In genomic region chrX:71816401-71816857, GRCm38 (mm10) we compare ENCODE assay signal across 8 mouse cellular contexts. TPM values are rescaled to one million over a fixed set of nuclear protein-coding genes. Genes with fewer than 3 reads are reported as not detected.
DNase-seq lines count a peak whose midpoint lies in the region; ATAC-seq and TF ChIP-seq lines count a peak whose summit lies in the region.

No protein-coding gene starts in this region.

- peaks cover 6% of the 10 kb centered on the region for H3K4me1 ChIP-seq in erythroblast, embryonic 14.5 days (ENCODE audit: control insufficient read depth)
- no peaks in the 10 kb centered on the region for H3K4me1 ChIP-seq in heart, embryonic 12.5 days (replicated peaks)
- H3K4me1 ChIP-seq in kidney, postnatal 0 days (replicated peaks; ENCODE audit: insufficient read depth, low read length): no peaks in the 10 kb centered on the region
- no peaks in the 10 kb centered on the region for H3K4me1 ChIP-seq in liver, embryonic 11.5 days (replicated peaks; ENCODE audit: control insufficient read depth, insufficient read depth, low read length)
- no peaks in the 10 kb centered on the region for H3K4me1 ChIP-seq in stomach, embryonic 14.5 days (ENCODE audit: control insufficient read depth, insufficient read depth, low read length)

- no peaks in the 10 kb centered on the region for H3K36me3 ChIP-seq in C2C12 (ENCODE audit: control insufficient read depth, insufficient read depth)
- peaks cover 2% of the 10 kb centered on the region; the same call in 1 of the 2 replicates for H3K36me3 ChIP-seq in erythroblast, embryonic 14.5 days (ENCODE audit: control insufficient read depth)
- no peaks in the 10 kb centered on the region for H3K36me3 ChIP-seq in heart, embryonic 12.5 days
- H3K36me3 ChIP-seq in kidney, postnatal 0 days (ENCODE audit: insufficient read depth, low read length): no peaks in the 10 kb centered on the region
- no peaks in the 10 kb centered on the region for H3K36me3 ChIP-seq in liver, embryonic 11.5 days (ENCODE audit: control insufficient read depth, insufficient read depth, low read length)
- H3K36me3 ChIP-seq in stomach, embryonic 14.5 days (ENCODE audit: control insufficient read depth, insufficient read depth, low read length): no peaks in the 10 kb centered on the region

- H3K27me3 ChIP-seq in C2C12 (ENCODE audit: control insufficient read depth, insufficient read depth, insufficient read length): no peaks in the 10 kb centered on the region
- H3K27me3 ChIP-seq in erythroblast, embryonic 14.5 days (ENCODE audit: control insufficient read depth): peaks cover 12% of the 10 kb centered on the region; the same call in 1 of the 2 replicates
- no peaks in the 10 kb centered on the region for H3K27me3 ChIP-seq in heart, embryonic 12.5 days (replicated peaks)
- H3K27me3 ChIP-seq in kidney, postnatal 0 days (ENCODE audit: insufficient read depth, low read length): no peaks in the 10 kb centered on the region
- H3K27me3 ChIP-seq in liver, embryonic 11.5 days (replicated peaks; ENCODE audit: control insufficient read depth, insufficient read depth, low read length): no peaks in the 10 kb centered on the region; the same call in none of the 2 replicates
- no peaks in the 10 kb centered on the region for H3K27me3 ChIP-seq in stomach, embryonic 14.5 days (ENCODE audit: control insufficient read depth, insufficient read depth, low read length)

- ATAC-seq in heart, embryonic 12.5 days (ENCODE audit: insufficient number of reproducible peaks, low FRiP score): peak; percentile 98
- peak; percentile 99 for ATAC-seq in kidney, postnatal 0 days (replicated peaks; ENCODE audit: low FRiP score, low read depth)
- peak; percentile 96 for ATAC-seq in liver, embryonic 11.5 days (replicated peaks; ENCODE audit: low FRiP score)
- peak; percentile 97 for ATAC-seq in stomach, embryonic 14.5 days (ENCODE audit: insufficient number of reproducible peaks, insufficient read depth, low FRiP score, low read depth)

- peak overlapping the region; percentile 67 for H3K4me2 ChIP-seq in heart, embryonic 12.5 days
- peak overlapping the region; percentile 54 for H3K4me2 ChIP-seq in kidney, postnatal 0 days (ENCODE audit: low read length)
- peak overlapping the region; percentile 54 for H3K4me2 ChIP-seq in liver, embryonic 11.5 days
- H3K4me2 ChIP-seq in stomach, embryonic 14.5 days (replicated peaks; ENCODE audit: low read depth, low read length): peak overlapping the region; percentile 46

- H3K9ac ChIP-seq in heart, embryonic 12.5 days: peak overlapping the region; percentile 82
- peak overlapping the region; percentile 71 for H3K9ac ChIP-seq in kidney, postnatal 0 days (ENCODE audit: low read depth, low read length)
- peak overlapping the region; percentile 74 for H3K9ac ChIP-seq in liver, embryonic 11.5 days (ENCODE audit: low read depth, low read length)
- peak overlapping the region; percentile 64 for H3K9ac ChIP-seq in stomach, embryonic 14.5 days (replicated peaks; ENCODE audit: low read depth, low read length)

- peak overlapping the region; percentile 82 for H3K27ac ChIP-seq in heart, embryonic 12.5 days (ENCODE audit: poor library complexity, severe bottlenecking)
- peak overlapping the region; percentile 85 for H3K27ac ChIP-seq in kidney, postnatal 0 days
- H3K27ac ChIP-seq in liver, embryonic 11.5 days (ENCODE audit: low read depth, low read length): peak overlapping the region; percentile 38
- H3K27ac ChIP-seq in stomach, embryonic 14.5 days (ENCODE audit: low read length): peak overlapping the region; percentile 75

- H3K4me3 ChIP-seq in C2C12 (ENCODE audit: insufficient read depth, poor library complexity, severe bottlenecking): peak overlapping the region; percentile 55
- H3K4me3 ChIP-seq in erythroblast, embryonic 14.5 days (replicated peaks): peak overlapping the region; percentile 68
- H3K4me3 ChIP-seq in heart, embryonic 12.5 days: peak overlapping the region; percentile 86
- peak overlapping the region; percentile 64 for H3K4me3 ChIP-seq in kidney, postnatal 0 days (replicated peaks; ENCODE audit: low read depth, low read length)
- peak overlapping the region; percentile 72 for H3K4me3 ChIP-seq in liver, embryonic 11.5 days (ENCODE audit: low read depth, low read length)
- peak overlapping the region; percentile 55 for H3K4me3 ChIP-seq in stomach, embryonic 14.5 days (ENCODE audit: low read depth, low read length)

- H3ac ChIP-seq in C2C12 (ENCODE audit: control insufficient read depth, insufficient read length, low read depth): peak overlapping the region; percentile 94

- WGBS in heart, embryonic 12.5 days: 21% methylated on average over 52 of the region's 52 CpGs
- WGBS in kidney, postnatal 0 days: 29% methylated on average over 52 of the region's 52 CpGs
- WGBS in liver, embryonic 11.5 days: 14% methylated on average over 52 of the region's 52 CpGs
- 30% methylated on average over 52 of the region's 52 CpGs for WGBS in stomach, embryonic 14.5 days

- peaks cover 34% of the 10 kb centered on the region for H3K79me2 ChIP-seq in C2C12 (ENCODE audit: control insufficient read depth, insufficient read depth)

- TF ChIP-seq CTCF in C2C12 (IDR thresholded peaks at IDR 0.05; ENCODE audit: control insufficient read depth, insufficient read depth, insufficient read length): no peak
- no peak for TF ChIP-seq CTCF in brain, embryonic 14.5 days (IDR thresholded peaks at IDR 0.05; ENCODE audit: borderline replicate concordance, extremely low read depth, insufficient read depth, insufficient read length)
- TF ChIP-seq CTCF in kidney, postnatal 0 days (IDR thresholded peaks at IDR 0.05; ENCODE audit: low read depth): no peak

- peaks cover 6% of the 10 kb centered on the region for H3K9me3 ChIP-seq in erythroblast, embryonic 14.5 days (ENCODE audit: control insufficient read depth, low read length)
- H3K9me3 ChIP-seq in heart, embryonic 12.5 days (replicated peaks): no peaks in the 10 kb centered on the region
- H3K9me3 ChIP-seq in kidney, postnatal 0 days (replicated peaks; ENCODE audit: low read length): no peaks in the 10 kb centered on the region
- H3K9me3 ChIP-seq in liver, embryonic 11.5 days (ENCODE audit: control insufficient read depth, low read length): no peaks in the 10 kb centered on the region
- no peaks in the 10 kb centered on the region for H3K9me3 ChIP-seq in stomach, embryonic 14.5 days (ENCODE audit: control insufficient read depth, low read depth, low read length)

- peak; percentile 20; the same call in 1 of the 2 replicates for TF ChIP-seq POLR2A in brain, embryonic 14.5 days (IDR thresholded peaks at IDR 0.05; ENCODE audit: borderline replicate concordance, extremely low read depth, insufficient read depth, insufficient read length, poor library complexity, severe bottlenecking)

- DNase-seq in brain, embryonic 14.5 days (ENCODE audit: low read depth): peak; percentile 96
- DNase-seq in kidney, postnatal 0 days (ENCODE audit: low spot score): peak; percentile 75
- DNase-seq in liver, embryonic 11.5 days (ENCODE audit: low spot score): peak; percentile 73
- DNase-seq in naive thymus-derived CD4-positive, alpha-beta T cell, adult 2 months (ENCODE audit: low read depth): peak; percentile 85

- H3K79me3 ChIP-seq in C2C12 (ENCODE audit: low read depth): peaks cover 19% of the 10 kb centered on the region

TF ChIP-seq in C2C12, 6 proteins besides CTCF, POLR2A, EP300 and RAD21:
- TF ChIP-seq FOSL1 (IDR thresholded peaks at IDR 0.05; ENCODE audit: insufficient read depth, low read length, poor library complexity, severe bottlenecking) (no peak), MYOG (IDR thresholded peaks at IDR 0.05; ENCODE audit: control insufficient read depth, extremely low read depth, insufficient read length) (no peak), MAX (IDR thresholded peaks at IDR 0.05) (peak; percentile 47), USF1 (IDR thresholded peaks at IDR 0.05; ENCODE audit: low read depth) (peak; percentile 77), CEBPB (IDR thresholded peaks at IDR 0.05; ENCODE audit: low read depth) (no peak), MYOD1 (IDR thresholded peaks at IDR 0.05; ENCODE audit: control insufficient read depth, insufficient read length, low read depth) (peak; percentile 5)
TF ChIP-seq in C2C12: peak in this region for 3.

RNA-seq across cellular contexts. Expression of gene Vma21, which starts 0.7 kb away (rescaled TPM):
- polyA plus RNA-seq in C2C12 (2012; fragmentation: generic; extraction: Trizol): 14.3 TPM
- polyA plus RNA-seq in brain, embryonic 14.5 days (2012; rRNA removed): 16.2 and 22.7 TPM in 2 replicates
- 0.15 and 0.22 TPM in 2 replicates for polyA plus RNA-seq in erythroblast, embryonic 14.5 days (2012)
- polyA plus RNA-seq in heart, embryonic 12.5 days (2016; fragmentation: Nextera tagmentation; extraction: Ambion mirVana): 52.5 and 54.8 TPM in 2 replicates
- polyA plus RNA-seq in kidney, postnatal 0 days (2015; fragmentation: Nextera tagmentation; extraction: Ambion mirVana): 56.5 and 62.6 TPM in 2 replicates
- 40.6 and 44.2 TPM in 2 replicates for polyA plus RNA-seq in liver, embryonic 11.5 days (2014; fragmentation: Nextera tagmentation; extraction: Ambion mirVana)
- polyA plus RNA-seq in stomach, embryonic 14.5 days (2014; fragmentation: Nextera tagmentation; extraction: Ambion mirVana): 36.6 and 39.5 TPM in 2 replicates

Comparison
In these comparisons a context has a peak if more than half of its experiments do, and no peak if none do; other contexts are left out.
1. Peak in every context shown above with its lines: DNase-seq, ATAC-seq, H3K4me3 ChIP-seq and H3K27ac ChIP-seq.
2. RNA of gene Vma21, which starts 0.7 kb away (polyA plus RNA-seq): 56.5 to 62.6 TPM in kidney, postnatal 0 days, 52.5 to 54.8 TPM in heart, embryonic 12.5 days, 40.6 to 44.2 TPM in liver, embryonic 11.5 days, 36.6 to 39.5 TPM in stomach, embryonic 14.5 days, 16.2 to 22.7 TPM in brain, embryonic 14.5 days and 14.3 TPM in C2C12 (single experiment); 0.15 to 0.22 TPM in erythroblast, embryonic 14.5 days; every median in the first group is over 10 times any median in the second.